Comparison of ENCODE assay signal across 25 mouse cellular contexts in the genomic region with DNA sequence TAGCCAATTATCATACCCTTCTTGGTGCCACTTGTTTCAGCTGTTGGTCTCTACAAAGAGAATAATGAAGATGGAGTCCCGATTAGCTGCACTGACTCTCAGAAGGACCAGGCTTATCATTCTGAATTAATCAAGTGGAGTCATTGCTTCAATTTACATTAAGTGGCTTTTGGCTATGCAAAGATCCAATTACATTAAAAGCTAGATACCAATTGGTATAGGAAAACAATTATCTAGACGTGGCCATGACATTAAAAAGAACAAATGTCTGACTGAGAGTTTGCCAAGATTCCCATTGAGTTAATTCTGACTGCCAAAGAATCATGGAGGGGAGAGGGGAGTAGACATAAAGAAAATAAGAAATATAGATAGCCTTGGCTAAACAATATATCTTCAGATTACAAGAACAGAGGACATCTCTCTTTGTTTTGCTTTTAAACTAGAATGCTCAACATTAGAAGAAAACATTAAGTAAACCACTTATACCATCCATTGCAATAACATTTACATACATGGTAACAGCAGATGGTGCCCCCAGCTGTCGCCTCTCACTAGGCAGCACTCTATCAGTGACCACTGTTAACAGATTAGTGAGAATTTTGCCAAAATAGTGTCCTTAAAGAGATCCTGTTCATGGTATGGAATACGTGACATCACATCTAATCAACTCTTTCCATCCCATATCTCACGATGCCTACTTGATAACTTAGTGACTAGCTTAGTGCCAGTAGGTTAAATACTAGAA. TPM values are rescaled to one million over a fixed set of nuclear protein-coding genes. Genes with fewer than 3 reads are reported as not detected.
A peak's percentile ranks its signal among the peaks of the same experiment; 100 is the strongest.
DNase-seq lines count a peak whose midpoint lies in the region; ATAC-seq and TF ChIP-seq lines count a peak whose summit lies in the region.
"Had no signal": no experiment of that assay in that cellular context is flagged by ENCODE, and none has a peak within 500 bp of the region (broad histone marks: within the 10 kb centered on the region; RNA-seq: fewer than 3 reads in every experiment).

No protein-coding gene starts in this region.

- H3K4me1 ChIP-seq in hindbrain, postnatal 0 days (ENCODE audit: insufficient read depth, low read length) = no peaks in the 10 kb centered on the region
- H3K4me1 ChIP-seq in hindbrain, embryonic 14.5 days (replicated peaks; ENCODE audit: control insufficient read depth, insufficient read depth, low read length) = no peaks in the 10 kb centered on the region
- H3K4me1 ChIP-seq: embryonic facial prominence, embryonic 15.5 days; heart, embryonic 15.5 days; hindbrain, embryonic 12.5 days; neural tube, embryonic 13.5 days had no signal

- no peaks in the 10 kb centered on the region for H3K27me3 ChIP-seq in hindbrain, postnatal 0 days (ENCODE audit: insufficient read depth, low read length)
- H3K27me3 ChIP-seq in hindbrain, embryonic 14.5 days (ENCODE audit: control insufficient read depth, insufficient read depth, low read length) = no peaks in the 10 kb centered on the region
- H3K27me3 ChIP-seq: embryonic facial prominence, embryonic 15.5 days; heart, embryonic 15.5 days; hindbrain, embryonic 12.5 days; neural tube, embryonic 13.5 days had no signal

- 56% methylated on average over 5 of the region's 5 CpGs for WGBS in hindbrain, postnatal 0 days
- 69% methylated on average over 5 of the region's 5 CpGs for WGBS in hindbrain, embryonic 14.5 days

- H3K4me2 ChIP-seq in hindbrain, postnatal 0 days (ENCODE audit: low read depth, low read length) = no peak overlapping the region
- no peak overlapping the region for H3K4me2 ChIP-seq in hindbrain, embryonic 14.5 days (replicated peaks)
- H3K4me2 ChIP-seq: embryonic facial prominence, embryonic 15.5 days; heart, embryonic 15.5 days; hindbrain, embryonic 12.5 days; liver, embryonic 15.5 days; midbrain, embryonic 11.5 days; neural tube, embryonic 13.5 days had no signal

- TF ChIP-seq CTCF in hindbrain, postnatal 0 days (IDR thresholded peaks at IDR 0.05; ENCODE audit: low read depth) = no peak

- ATAC-seq in hindbrain, postnatal 0 days = peak; percentile 76
- ATAC-seq in hindbrain, embryonic 14.5 days (ENCODE audit: low FRiP score) = no peak
- ATAC-seq: CD4-positive, CD25-positive, alpha-beta regulatory T cell, adult 4 months; intestine, postnatal 0 days had no signal

- peak; percentile 62 to 78 for DNase-seq in cerebellum, postnatal 10 days
- no peak for DNase-seq in cerebellum, adult 11 months
- DNase-seq in hindbrain, postnatal 0 days (ENCODE audit: low spot score) = peak; percentile 57
- DNase-seq in hindbrain, embryonic 14.5 days (ENCODE audit: low spot score) = no peak
- DNase-seq in brain, adult 2 months (ENCODE audit: low read depth, low spot score) = peak; percentile 77
- peak; percentile 47 to 71 for DNase-seq in cerebellum, postnatal 25 days
- no peak for DNase-seq in retina, postnatal 1 day
- DNase-seq: adrenal gland, postnatal 25 days; gastrocnemius, postnatal 25 days; heart, adult 11 months; kidney, adult 9 months; kidney, postnatal 10 days; layer of hippocampus, postnatal 36 days; liver; lung, postnatal 36 days had no signal

- no peaks in the 10 kb centered on the region for H3K36me3 ChIP-seq in hindbrain, postnatal 0 days (ENCODE audit: insufficient read depth, low read length)
- no peaks in the 10 kb centered on the region for H3K36me3 ChIP-seq in hindbrain, embryonic 14.5 days (replicated peaks; ENCODE audit: control insufficient read depth, insufficient read depth)
- H3K36me3 ChIP-seq: embryonic facial prominence, embryonic 10.5 days; embryonic facial prominence, embryonic 15.5 days; heart, embryonic 10.5 days; heart, embryonic 15.5 days; hindbrain, embryonic 12.5 days; liver, embryonic 15.5 days; neural tube, embryonic 13.5 days had no signal

- H3K9me3 ChIP-seq in hindbrain, postnatal 0 days (ENCODE audit: low read length) = no peaks in the 10 kb centered on the region
- no peaks in the 10 kb centered on the region for H3K9me3 ChIP-seq in hindbrain, embryonic 14.5 days (ENCODE audit: control insufficient read depth, low read length)
- H3K9me3 ChIP-seq: embryonic facial prominence, embryonic 10.5 days; embryonic facial prominence, embryonic 15.5 days; heart, embryonic 10.5 days; heart, embryonic 15.5 days; hindbrain, embryonic 12.5 days; liver, embryonic 15.5 days; neural tube, embryonic 13.5 days had no signal

- no peak overlapping the region for H3K4me3 ChIP-seq in hindbrain, postnatal 0 days (ENCODE audit: low read length)
- no peak overlapping the region for H3K4me3 ChIP-seq in hindbrain, embryonic 14.5 days (replicated peaks; ENCODE audit: low read length)
- H3K4me3 ChIP-seq: embryonic facial prominence, embryonic 10.5 days; embryonic facial prominence, embryonic 15.5 days; heart, embryonic 10.5 days; heart, embryonic 15.5 days; hindbrain, embryonic 12.5 days; liver, embryonic 15.5 days; neural tube, embryonic 13.5 days had no signal

- H3K9ac ChIP-seq in hindbrain, postnatal 0 days (replicated peaks; ENCODE audit: low read length) = no peak overlapping the region
- H3K9ac ChIP-seq in hindbrain, embryonic 14.5 days = no peak overlapping the region
- H3K9ac ChIP-seq: embryonic facial prominence, embryonic 15.5 days; heart, embryonic 15.5 days; hindbrain, embryonic 12.5 days; liver, embryonic 15.5 days; neural tube, embryonic 13.5 days had no signal

- no peak overlapping the region for H3K27ac ChIP-seq in hindbrain, postnatal 0 days
- no peak overlapping the region for H3K27ac ChIP-seq in hindbrain, embryonic 14.5 days
- H3K27ac ChIP-seq: embryonic facial prominence, embryonic 10.5 days; embryonic facial prominence, embryonic 15.5 days; heart, embryonic 10.5 days; heart, embryonic 15.5 days; hindbrain, embryonic 12.5 days; liver, embryonic 15.5 days; neural tube, embryonic 13.5 days had no signal

RNA-seq across cellular contexts. Expression of a gene that starts 24.0 kb away (rescaled TPM):
- 82.3 and 86.4 TPM in 2 replicates for total RNA-seq in hindbrain, postnatal 0 days (2014; rRNA removed)
- 24.6 and 26.5 TPM in 2 replicates for polyA plus RNA-seq in hindbrain, postnatal 0 days (2015; fragmentation: Nextera tagmentation; extraction: Ambion mirVana)
- polyA plus RNA-seq in hindbrain, embryonic 14.5 days (2014; fragmentation: Nextera tagmentation; extraction: Ambion mirVana) = 35.7 and 39.1 TPM in 2 replicates

Comparison
In these comparisons a context has a peak if more than half of its experiments do, and no peak if none do; other contexts are left out.
1. DNase-seq: peak in cerebellum, postnatal 10 days (2 of 2), hindbrain, postnatal 0 days (single experiment), brain, adult 2 months (single experiment) and cerebellum, postnatal 25 days (2 of 2); none in cerebellum, adult 11 months (single experiment), hindbrain, embryonic 14.5 days (single experiment) and retina, postnatal 1 day (single experiment).